Mouse (Mus musculus) liver, embryonic 13.5 days (tissue): ENCODE results near the gene Trabd. TPM values are rescaled to one million over a fixed set of nuclear protein-coding genes. Genes with fewer than 3 reads are reported as not detected.
A peak's percentile ranks its signal among the peaks of the same experiment; 100 is the strongest.

Source experiments
- ATAC-seq: fragments of 200-750 bp; cut with Nextera tagmentation; 2 replicates; pipeline ENCODE4 v1.8.0; 2017; ENCODE audit warnings: low read depth, mild to moderate bottlenecking, moderate number of reproducible peaks, moderate library complexity
- DNase-seq: peaks from one replicate; pipeline ENCODE4 v3.0.0; 2022
- H3K27ac ChIP-seq: fragments of 300-500 bp; sonication (generic); 2 replicates; pipeline ENCODE4 v1.5.1; 2015; ENCODE audit warnings: moderate library complexity, mild to moderate bottlenecking, inconsistent platforms
- H3K27me3 ChIP-seq: fragments of 300-500 bp; sonication (generic); 2 replicates; pipeline ENCODE4 v1.6.1; 2015; ENCODE audit warnings: mild to moderate bottlenecking, inconsistent platforms
- H3K36me3 ChIP-seq: fragments of 300-500 bp; sonication (generic); 2 replicates; pipeline ENCODE4 v1.6.1; 2015; ENCODE audit warnings: mild to moderate bottlenecking, inconsistent platforms
- H3K4me1 ChIP-seq: fragments of 300-500 bp; sonication (generic); replicated peaks from 2 replicates; pipeline ENCODE4 v1.6.1; 2015; ENCODE audit warnings: inconsistent platforms
- H3K4me2 ChIP-seq: fragments of 300-500 bp; sonication (generic); 2 replicates; pipeline ENCODE4 v1.6.1; 2015; ENCODE audit warnings: inconsistent platforms, mild to moderate bottlenecking, moderate library complexity
- H3K4me3 ChIP-seq: fragments of 300-500 bp; sonication (generic); replicated peaks from 2 replicates; pipeline ENCODE4 v1.5.1; 2015; ENCODE audit warnings: mild to moderate bottlenecking, inconsistent platforms
- H3K9ac ChIP-seq: fragments of 300-500 bp; sonication (generic); 2 replicates; pipeline ENCODE4 v1.6.1; 2015; ENCODE audit warnings: mild to moderate bottlenecking, inconsistent platforms
- H3K9me3 ChIP-seq: fragments of 300-500 bp; sonication (generic); replicated peaks from 2 replicates; pipeline ENCODE4 v1.6.1; 2016; ENCODE audit warnings: inconsistent platforms
- WGBS: fragments of 180-500 bp; shearing (Covaris S2); methylation state at CpG from one replicate; pipeline ENCODE4 v1.1.7; 2015; ENCODE audit not compliant: insufficient replicate concordance; 5-methylcytosine and 5-hydroxymethylcytosine counted together
- polyA plus RNA-seq: library from polyadenylated mRNA; unstranded; fragments of >200 nt; fragmentation: Nextera tagmentation; extraction: Ambion mirVana; gene quantifications from 2 replicates; pipeline ENCODE4 v1.2.1, GENCODE M21; 2015

The Trabd gene
- polyA plus RNA-seq, 1 experiment from 2014 or later: 16.4 TPM

- H3K4me3 ChIP-seq: no peak overlapping the region
- H3K9me3 ChIP-seq: no peaks in the 10 kb centered on the region
- ATAC-seq (no peak), DNase-seq (no peak)
- H3K4me1 ChIP-seq: no peaks in the 10 kb centered on the region
- H3K27me3 ChIP-seq: no peaks in the 10 kb centered on the region
- 91% methylated on average over 8 of the region's 8 CpGs for WGBS
- no peak overlapping the region for H3K27ac ChIP-seq
- no peak overlapping the region for H3K9ac ChIP-seq
- peaks cover 98% of the 10 kb centered on the region for H3K36me3 ChIP-seq
- no peak overlapping the region for H3K4me2 ChIP-seq
Measured at GRCm38 (mm10) chr15:89104425-89104824, 29.5 kb downstream of the Trabd start.

- H3K27ac ChIP-seq: no peak overlapping the region
- peaks cover 98% of the 10 kb centered on the region for H3K36me3 ChIP-seq
- no peaks in the 10 kb centered on the region for H3K27me3 ChIP-seq
- 86% methylated on average over 13 of the region's 13 CpGs for WGBS
- ATAC-seq (no peak), DNase-seq (no peak)
- no peaks in the 10 kb centered on the region for H3K4me1 ChIP-seq
- no peak overlapping the region for H3K9ac ChIP-seq
- no peaks in the 10 kb centered on the region for H3K9me3 ChIP-seq
- no peak overlapping the region for H3K4me2 ChIP-seq
- H3K4me3 ChIP-seq: no peak overlapping the region
Measured at GRCm38 (mm10) chr15:89106073-89106472, 31.1 kb downstream of the Trabd start.

GRCm38 (mm10) chr15:89106976-89107375 is 32.1 kb downstream of the Trabd start:
- WGBS: 72% methylated on average over 1 of the region's 1 CpGs
- no peak for ATAC-seq
- DNase-seq: no peak
- H3K4me1 ChIP-seq: no peaks in the 10 kb centered on the region
- no peak overlapping the region for H3K9ac ChIP-seq
- no peaks in the 10 kb centered on the region for H3K27me3 ChIP-seq
- H3K4me2 ChIP-seq: no peak overlapping the region
- H3K4me3 ChIP-seq: no peak overlapping the region
- H3K27ac ChIP-seq: no peak overlapping the region
- no peaks in the 10 kb centered on the region for H3K9me3 ChIP-seq
- H3K36me3 ChIP-seq: peaks cover 98% of the 10 kb centered on the region

- 75% methylated on average over 9 of the region's 9 CpGs for WGBS
- ATAC-seq: no peak
- H3K9me3 ChIP-seq: no peaks in the 10 kb centered on the region
- no peak overlapping the region for H3K9ac ChIP-seq
- no peak for DNase-seq
- H3K4me3 ChIP-seq: no peak overlapping the region
- no peak overlapping the region for H3K4me2 ChIP-seq
- H3K27ac ChIP-seq: no peak overlapping the region
- H3K4me1 ChIP-seq: no peaks in the 10 kb centered on the region
- no peaks in the 10 kb centered on the region for H3K27me3 ChIP-seq
- peaks cover 96% of the 10 kb centered on the region for H3K36me3 ChIP-seq
Measured at GRCm38 (mm10) chr15:89110147-89110546, 35.2 kb downstream of the Trabd start.

GRCm38 (mm10) chr15:89118007-89118406 is 43.1 kb downstream of the Trabd start:
- no peak overlapping the region for H3K9ac ChIP-seq
- no peak overlapping the region for H3K27ac ChIP-seq
- no peaks in the 10 kb centered on the region for H3K9me3 ChIP-seq
- ATAC-seq (no peak), DNase-seq (no peak)
- no peaks in the 10 kb centered on the region for H3K27me3 ChIP-seq
- H3K36me3 ChIP-seq: peaks cover 74% of the 10 kb centered on the region
- H3K4me3 ChIP-seq: no peak overlapping the region
- peaks cover 34% of the 10 kb centered on the region for H3K4me1 ChIP-seq
- H3K4me2 ChIP-seq: no peak overlapping the region

GRCm38 (mm10) chr15:89122649-89123366 is 47.9 kb downstream of the Trabd start, which contains the start of gene Tubgcp6:
Tubgcp6 (minus strand) TSS chr15:89123112.
- peak within 1 kb of the TSS; percentile 97 for H3K4me2 ChIP-seq
- peak within 1 kb of the TSS; percentile 94 for H3K4me3 ChIP-seq
- peak; percentile 91 for DNase-seq
- peak within 1 kb of the TSS; percentile 92 for H3K9ac ChIP-seq
- ATAC-seq: peak; percentile 87
- H3K36me3 ChIP-seq: peaks cover 36% of the 10 kb centered on the region
- H3K27me3 ChIP-seq: no peaks in the 10 kb centered on the region
- peak within 1 kb of the TSS; percentile 69 for H3K27ac ChIP-seq
- H3K9me3 ChIP-seq: no peaks in the 10 kb centered on the region
- WGBS: under 1% methylated on average over 47 of the region's 47 CpGs
- peaks cover 60% of the 10 kb centered on the region for H3K4me1 ChIP-seq

GRCm38 (mm10) chr15:89123595-89123994 is 48.7 kb downstream of the Trabd start:
- Histone ChIP-seq H3K4me1 (peaks cover 64% of the 10 kb centered on the region), H3K4me2 (peak overlapping the region; percentile 97), H3K27ac (peak overlapping the region; percentile 69), H3K9ac (peak overlapping the region; percentile 92), H3K9me3 (no peaks in the 10 kb centered on the region), H3K27me3 (no peaks in the 10 kb centered on the region), H3K4me3 (peak overlapping the region; percentile 94), H3K36me3 (peaks cover 28% of the 10 kb centered on the region)
- peak; percentile 34 for DNase-seq
- WGBS: 39% methylated on average over 11 of the region's 11 CpGs
- no peak for ATAC-seq

- Histone ChIP-seq H3K36me3 (peaks cover 22% of the 10 kb centered on the region), H3K4me3 (no peak overlapping the region), H3K4me2 (no peak overlapping the region; the same call in 1 of the 2 replicates), H3K27ac (no peak overlapping the region), H3K9ac (0 out of 2 replicates have a peak overlapping the region, but pooled peaks have one; percentile 92), H3K9me3 (no peaks in the 10 kb centered on the region), H3K27me3 (no peaks in the 10 kb centered on the region), H3K4me1 (peaks cover 66% of the 10 kb centered on the region)
- 76% methylated on average over 3 of the region's 3 CpGs for WGBS
- ATAC-seq: no peak
- DNase-seq: no peak
Measured at GRCm38 (mm10) chr15:89124312-89124711, 49.4 kb downstream of the Trabd start.

- H3K4me1 ChIP-seq: peaks cover 58% of the 10 kb centered on the region
- no peak overlapping the region for H3K27ac ChIP-seq
- no peak for ATAC-seq
- no peak overlapping the region for H3K4me3 ChIP-seq
- H3K9me3 ChIP-seq: no peaks in the 10 kb centered on the region
- H3K4me2 ChIP-seq: no peak overlapping the region
- H3K9ac ChIP-seq: no peak overlapping the region
- H3K36me3 ChIP-seq: peaks cover 11% of the 10 kb centered on the region; the same call in 1 of the 2 replicates
- 89% methylated on average over 9 of the region's 9 CpGs for WGBS
- H3K27me3 ChIP-seq: peaks cover 6% of the 10 kb centered on the region; the same call in 1 of the 2 replicates
- no peak for DNase-seq
Measured at GRCm38 (mm10) chr15:89125351-89125750, 50.4 kb downstream of the Trabd start.

GRCm38 (mm10) chr15:89126622-89127021 is 51.7 kb downstream of the Trabd start:
- Histone ChIP-seq H3K36me3 (peaks cover 5% of the 10 kb centered on the region; the same call in 1 of the 2 replicates), H3K4me1 (peaks cover 45% of the 10 kb centered on the region), H3K9me3 (no peaks in the 10 kb centered on the region), H3K4me2 (no peak overlapping the region), H3K9ac (no peak overlapping the region), H3K27me3 (peaks cover 12% of the 10 kb centered on the region; the same call in 1 of the 2 replicates), H3K4me3 (no peak overlapping the region), H3K27ac (no peak overlapping the region)
- no peak for ATAC-seq
- no peak for DNase-seq
- WGBS: 75% methylated on average over 8 of the region's 8 CpGs

GRCm38 (mm10) chr15:89127364-89127940 is 52.5 kb downstream of the Trabd start:
- Histone ChIP-seq H3K4me1 (peaks cover 37% of the 10 kb centered on the region), H3K4me2 (peak overlapping the region; percentile 90), H3K27ac (0 out of 2 replicates have a peak overlapping the region, but pooled peaks have one; percentile 81), H3K9ac (peak overlapping the region; percentile 80), H3K27me3 (peaks cover 12% of the 10 kb centered on the region; the same call in 1 of the 2 replicates), H3K36me3 (peaks cover 5% of the 10 kb centered on the region; the same call in 1 of the 2 replicates), H3K9me3 (no peaks in the 10 kb centered on the region), H3K4me3 (peak overlapping the region; percentile 69)
- no peak for DNase-seq
- WGBS: 67% methylated on average over 8 of the region's 8 CpGs
- no peak for ATAC-seq
